Mouse (Mus musculus) liver, postnatal 0 days (tissue): ENCODE measurements at regions not wholly inside any gene's neighbourhood (a gene's known extent, or its start where the extent isn't known, plus 50 kb on each side); places are given as distances from the start of the nearest gene placed in this dataset.

Experiments used
- ATAC-seq: fragments of 200-750 bp; cut with Nextera tagmentation; 2 replicates; pipeline ENCODE4 v1.8.0; 2017; ENCODE audit warnings: mild to moderate bottlenecking, moderate library complexity
- DNase-seq: peaks from one replicate; pipeline ENCODE4 v3.0.0-alpha.2; 2016
- H3K27ac ChIP-seq: fragments of 300-500 bp; sonication (generic); 2 replicates; pipeline ENCODE4 v1.5.1; 2014; ENCODE audit warnings: antibody characterized with exemption, moderate library complexity, mild to moderate bottlenecking, low read depth
- H3K27me3 ChIP-seq: fragments of 300-500 bp; sonication (generic); 2 replicates; pipeline ENCODE4 v1.6.1; 2014; ENCODE audit warnings: low read length, control low read depth, mixed read lengths; ENCODE audit not compliant: insufficient read depth
- H3K36me3 ChIP-seq: fragments of 300-500 bp; sonication (generic); replicated peaks from 2 replicates; pipeline ENCODE4 v1.6.1; 2014; ENCODE audit warnings: mild to moderate bottlenecking, control low read depth, low read length, moderate library complexity, mixed read lengths; ENCODE audit not compliant: insufficient read depth
- H3K4me1 ChIP-seq: fragments of 300-500 bp; sonication (generic); 2 replicates; pipeline ENCODE4 v1.6.1; 2014; ENCODE audit warnings: antibody characterized with exemption, mild to moderate bottlenecking, control low read depth; ENCODE audit not compliant: insufficient read depth
- H3K4me2 ChIP-seq: fragments of 300-500 bp; sonication (generic); 2 replicates; pipeline ENCODE4 v1.6.1; 2014; ENCODE audit warnings: low read depth, mild to moderate bottlenecking, low read length, moderate library complexity, mixed read lengths
- H3K4me3 ChIP-seq: fragments of 300-500 bp; sonication (generic); 2 replicates; pipeline ENCODE4 v1.5.1; 2014; ENCODE audit warnings: low read depth, low read length
- H3K9ac ChIP-seq: fragments of 300-500 bp; sonication (generic); replicated peaks from 2 replicates; pipeline ENCODE4 v1.6.1; 2014; ENCODE audit warnings: mild to moderate bottlenecking, moderate library complexity
- H3K9me3 ChIP-seq: fragments of 300-500 bp; sonication (generic); 2 replicates; pipeline ENCODE4 v1.6.1; 2016; ENCODE audit warnings: mild to moderate bottlenecking, control low read depth, low read length, mixed read lengths
- CTCF ChIP-seq: sonication (generic); IDR thresholded peaks from 2 replicates; pipeline ENCODE4 v1.5.1; 2016; ENCODE audit warnings: antibody characterized with exemption, low read depth
- EP300 ChIP-seq: IDR thresholded peaks from 2 replicates; pipeline ENCODE4 v1.6.1; 2016; ENCODE audit warnings: antibody characterized with exemption, low read depth, mild to moderate bottlenecking
- WGBS: fragments of 180-500 bp; shearing (Covaris S2); extraction: QIAGEN DNeasy Blood & Tissue Kit; methylation state at CpG from one replicate; pipeline ENCODE4 v1.1.7; 2014; ENCODE audit not compliant: insufficient replicate concordance; 5-methylcytosine and 5-hydroxymethylcytosine counted together

- ATAC-seq: peak; percentile 76
Observed at GRCm38 (mm10) chr16:76754871-76755270, 258.6 kb upstream of the Usp25 start.

GRCm38 (mm10) chr16:76746385-76746784, 267.1 kb upstream of the Usp25 start:
- ATAC-seq: no peak
- TF ChIP-seq CTCF (no peak), EP300 (no peak)
- Histone ChIP-seq H3K9ac (no peak overlapping the region), H3K27ac (no peak overlapping the region), H3K4me2 (no peak overlapping the region), H3K4me3 (no peak overlapping the region), H3K27me3 (no peaks in the 10 kb centered on the region), H3K9me3 (no peaks in the 10 kb centered on the region), H3K4me1 (no peaks in the 10 kb centered on the region), H3K36me3 (no peaks in the 10 kb centered on the region)
- WGBS: 82% methylated on average over 3 of the region's 3 CpGs
- no peak for DNase-seq

More at GRCm38 (mm10) chr16:76754871-76755270, 258.6 kb upstream of the Usp25 start:
- DNase-seq: peak; percentile 21
- H3K9me3 ChIP-seq: no peaks in the 10 kb centered on the region
- no peak overlapping the region for H3K9ac ChIP-seq
- no peaks in the 10 kb centered on the region for H3K36me3 ChIP-seq
- 0 out of 2 replicates have a peak, but pooled peaks cover 9% of the 10 kb centered on the region for H3K27me3 ChIP-seq
- 48% methylated on average over 3 of the region's 3 CpGs for WGBS
- no peak overlapping the region for H3K4me3 ChIP-seq
- no peak overlapping the region for H3K4me2 ChIP-seq
- no peak for TF ChIP-seq EP300
- no peak for TF ChIP-seq CTCF
- no peak overlapping the region for H3K27ac ChIP-seq
- no peaks in the 10 kb centered on the region for H3K4me1 ChIP-seq

DNA sequence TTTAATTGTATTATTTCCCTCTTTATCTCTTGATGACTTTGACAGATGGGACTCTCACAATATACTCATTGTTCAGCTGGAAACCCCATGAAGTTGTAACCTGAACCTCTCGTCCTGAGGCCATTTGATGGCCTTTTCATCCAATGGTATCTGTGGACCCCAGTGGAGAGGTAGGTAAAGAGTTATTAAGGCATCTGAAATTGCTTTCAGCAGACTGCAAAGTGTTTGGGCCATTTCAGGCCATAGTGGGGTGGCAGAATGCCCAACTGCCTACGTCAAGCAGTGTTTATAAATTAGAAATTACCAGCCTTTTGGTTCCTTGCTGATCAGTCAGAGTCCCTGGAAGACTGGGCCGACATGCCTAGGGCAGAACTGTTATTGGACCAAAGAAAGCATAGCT, 272.4 kb upstream of the Usp25 start:
- DNase-seq (no peak), ATAC-seq (no peak)
- no peaks in the 10 kb centered on the region for H3K4me1 ChIP-seq
- H3K4me2 ChIP-seq: no peak overlapping the region
- no peaks in the 10 kb centered on the region for H3K27me3 ChIP-seq
- no peak overlapping the region for H3K4me3 ChIP-seq
- WGBS: 73% methylated on average over 3 of the region's 3 CpGs
- H3K27ac ChIP-seq: no peak overlapping the region
- H3K9ac ChIP-seq: no peak overlapping the region
- H3K36me3 ChIP-seq: no peaks in the 10 kb centered on the region
- H3K9me3 ChIP-seq: no peaks in the 10 kb centered on the region
- TF ChIP-seq EP300: no peak
- no peak for TF ChIP-seq CTCF

GRCm38 (mm10) chr16:76725991-76726390, 287.5 kb upstream of the Usp25 start:
- Histone ChIP-seq H3K4me3 (no peak overlapping the region), H3K9ac (no peak overlapping the region), H3K9me3 (no peaks in the 10 kb centered on the region), H3K27me3 (no peaks in the 10 kb centered on the region), H3K4me1 (no peaks in the 10 kb centered on the region), H3K36me3 (no peaks in the 10 kb centered on the region), H3K4me2 (no peak overlapping the region), H3K27ac (no peak overlapping the region)
- ATAC-seq: no peak
- DNase-seq: no peak
- no peak for TF ChIP-seq CTCF
- WGBS: 71% methylated on average over 4 of the region's 4 CpGs

DNA sequence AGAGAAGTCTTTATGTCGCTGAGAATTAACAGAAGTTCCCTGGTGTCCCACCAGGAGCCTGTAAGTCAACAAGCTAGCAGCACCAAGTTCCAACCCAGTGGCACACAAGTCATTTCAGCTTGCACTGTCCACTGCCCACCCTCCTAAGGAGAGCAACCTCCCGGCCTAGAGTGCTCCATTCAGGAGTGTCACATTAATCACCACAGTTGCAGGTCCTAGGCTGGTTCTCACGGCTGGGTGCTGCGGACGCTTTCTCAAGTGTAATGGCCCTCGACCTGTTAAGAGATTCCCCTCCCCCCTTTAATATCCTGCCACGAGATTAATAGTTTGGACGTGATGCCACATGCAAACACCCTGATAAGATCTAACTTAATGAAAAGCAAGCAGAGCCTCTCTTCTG, 288.2 kb upstream of the Usp25 start:
- no peak for DNase-seq
- Histone ChIP-seq H3K9ac (no peak overlapping the region), H3K4me1 (no peaks in the 10 kb centered on the region), H3K9me3 (no peaks in the 10 kb centered on the region), H3K36me3 (no peaks in the 10 kb centered on the region), H3K27ac (no peak overlapping the region), H3K27me3 (no peaks in the 10 kb centered on the region), H3K4me3 (no peak overlapping the region), H3K4me2 (no peak overlapping the region)
- TF ChIP-seq CTCF: no peak
- TF ChIP-seq EP300: no peak
- no peak for ATAC-seq
- 72% methylated on average over 8 of the region's 8 CpGs for WGBS

DNA sequence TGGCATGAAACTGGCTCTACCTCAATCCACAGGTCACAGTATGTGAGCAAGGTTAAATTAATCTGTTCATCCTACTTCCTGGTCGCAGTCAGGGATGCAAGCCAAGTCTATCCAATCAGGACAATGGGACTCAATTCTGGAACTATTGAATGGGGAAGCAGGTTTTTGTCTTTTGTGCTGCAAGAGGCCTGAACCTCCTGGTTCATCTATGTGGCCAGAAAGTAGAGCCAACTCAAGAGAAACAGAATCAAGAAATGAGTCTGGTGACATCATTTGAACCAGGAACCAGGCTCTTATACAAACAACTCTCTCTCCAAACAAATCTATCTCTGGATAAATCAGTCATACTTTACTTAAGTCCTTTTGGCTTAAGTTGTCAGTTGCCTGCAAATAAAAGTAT, 294.7 kb upstream of the Usp25 start:
- H3K36me3 ChIP-seq: no peaks in the 10 kb centered on the region
- no peak overlapping the region for H3K27ac ChIP-seq
- H3K9ac ChIP-seq: no peak overlapping the region
- H3K27me3 ChIP-seq: no peaks in the 10 kb centered on the region
- no peak overlapping the region for H3K4me2 ChIP-seq
- no peaks in the 10 kb centered on the region for H3K9me3 ChIP-seq
- no peak for ATAC-seq
- H3K4me3 ChIP-seq: no peak overlapping the region
- no peaks in the 10 kb centered on the region for H3K4me1 ChIP-seq
- WGBS: 87% methylated on average over 1 of the region's 1 CpGs
- TF ChIP-seq CTCF: no peak
- no peak for TF ChIP-seq EP300
- no peak for DNase-seq

- Histone ChIP-seq H3K9me3 (no peaks in the 10 kb centered on the region), H3K4me1 (no peaks in the 10 kb centered on the region), H3K36me3 (no peaks in the 10 kb centered on the region), H3K4me3 (no peak overlapping the region), H3K27ac (no peak overlapping the region), H3K27me3 (no peaks in the 10 kb centered on the region), H3K4me2 (no peak overlapping the region), H3K9ac (no peak overlapping the region)
- 76% methylated on average over 1 of the region's 1 CpGs for WGBS
- ATAC-seq (no peak), DNase-seq (no peak)
- no peak for TF ChIP-seq EP300
- TF ChIP-seq CTCF: no peak
Observed at GRCm38 (mm10) chr16:76718147-76718546, 295.4 kb upstream of the Usp25 start.
